Mouse (Mus musculus) small intestine, adult 2 months (tissue): ENCODE data around the gene Vmn2r8.
"Not testable (repeated sequence)": the region's sequence is repeated elsewhere in the genome, so short reads cannot be mapped to it uniquely, and the experiment has no call there.

Experiments used
- CTCF ChIP-seq: fragments of 200-500 bp; IDR thresholded peaks from 2 replicates; pipeline ENCODE4 v1.5.1; 2012; ENCODE audit warnings: low read depth, mild to moderate bottlenecking, control low read depth, inconsistent platforms, low read length, moderate library complexity, mixed read lengths; ENCODE audit not compliant: insufficient replicate concordance, insufficient read length; ENCODE audit errors: extremely low read depth
- POLR2A ChIP-seq: fragments of 200-500 bp; IDR thresholded peaks from 2 replicates; pipeline ENCODE4 v1.6.1; 2012; ENCODE audit warnings: low read depth, mild to moderate bottlenecking, control low read depth, inconsistent platforms, low read length, moderate library complexity

DNA sequence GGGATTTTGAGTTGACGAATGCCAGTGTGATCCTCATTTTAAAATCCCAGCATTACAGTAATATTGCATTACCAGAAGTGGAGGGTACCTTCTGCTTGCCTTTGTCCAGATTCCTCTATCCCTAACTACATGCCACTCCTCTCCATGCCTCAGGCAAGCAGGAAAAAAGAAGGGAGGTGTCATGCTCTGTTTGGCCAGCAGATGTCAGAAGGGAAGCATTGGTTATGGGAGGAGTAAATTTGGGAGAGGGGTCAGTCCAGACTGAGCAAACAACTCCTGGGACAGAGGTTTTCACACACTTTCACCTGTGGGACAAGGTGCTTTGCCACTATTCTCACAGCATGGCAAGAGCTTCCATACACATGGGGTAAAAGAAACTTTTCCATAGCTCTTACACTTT lies 18.3 kb downstream of the Vmn2r8 start:
- not testable (repeated sequence) for TF ChIP-seq POLR2A, CTCF
